Mouse (Mus musculus) testis, adult 2 months (tissue): ENCODE data around the gene Serpinb8.

Experiments used
- CTCF ChIP-seq: fragments of 200-500 bp; IDR thresholded peaks from 2 replicates; pipeline ENCODE4 v1.5.1; 2012; ENCODE audit warnings: low read depth, mild to moderate bottlenecking, inconsistent platforms, low read length, moderate library complexity; ENCODE audit not compliant: control insufficient read depth, insufficient read depth, insufficient replicate concordance
- POLR2A ChIP-seq: fragments of 200-500 bp; IDR thresholded peaks from 2 replicates; pipeline ENCODE4 v1.6.1; 2012; ENCODE audit warnings: low read depth, mild to moderate bottlenecking, inconsistent platforms, low read length, moderate library complexity; ENCODE audit not compliant: control insufficient read depth

DNA sequence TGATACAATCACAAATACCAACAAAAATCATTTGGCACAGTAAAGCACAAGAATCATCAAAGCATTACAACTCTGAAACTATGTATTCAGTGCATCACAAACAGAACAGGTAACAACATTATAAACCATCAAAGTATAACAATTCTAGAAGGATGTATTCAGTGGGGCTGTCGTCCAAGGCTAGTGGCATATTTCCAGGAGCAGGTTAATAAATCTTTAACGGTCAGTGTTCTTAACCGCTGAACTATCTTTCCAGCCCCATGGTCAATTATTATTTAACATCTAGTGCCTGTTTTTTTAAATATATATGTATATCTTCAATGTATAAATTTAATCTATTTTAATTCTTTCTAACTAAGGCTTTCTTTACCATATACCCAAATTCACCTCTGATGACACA, 3.6 kb upstream of the Serpinb8 start:
- no peak for TF ChIP-seq CTCF
- no peak for TF ChIP-seq POLR2A
